Mouse (Mus musculus) small intestine, adult 2 months (tissue): ENCODE measurements around the gene Anapc5.

ENCODE experiments used
- CTCF ChIP-seq: fragments of 200-500 bp; IDR thresholded peaks from 2 replicates; pipeline ENCODE4 v1.5.1; 2012; ENCODE audit warnings: low read depth, mild to moderate bottlenecking, control low read depth, inconsistent platforms, low read length, moderate library complexity, mixed read lengths; ENCODE audit not compliant: insufficient replicate concordance, insufficient read length; ENCODE audit errors: extremely low read depth
- POLR2A ChIP-seq: fragments of 200-500 bp; IDR thresholded peaks from 2 replicates; pipeline ENCODE4 v1.6.1; 2012; ENCODE audit warnings: low read depth, mild to moderate bottlenecking, control low read depth, inconsistent platforms, low read length, moderate library complexity

DNA sequence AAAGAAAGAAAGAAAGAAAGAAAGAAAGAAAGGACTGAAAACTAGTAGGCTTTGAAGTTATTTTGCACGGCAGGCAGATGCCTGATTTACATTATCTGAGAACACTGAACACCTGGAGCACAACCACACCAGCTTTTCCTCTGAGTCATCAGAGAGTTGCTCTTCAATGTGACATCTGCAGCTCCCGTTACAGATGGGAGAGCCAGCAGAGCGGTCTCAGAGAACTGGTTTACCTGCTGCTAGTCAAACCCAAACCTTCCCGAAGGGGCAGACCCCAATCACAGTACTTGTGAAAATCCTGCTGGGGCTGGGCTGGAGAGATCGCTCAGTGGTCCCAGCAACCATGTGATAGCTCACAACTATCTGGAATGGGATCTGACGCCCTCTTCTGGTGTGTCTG lies 3.3 kb upstream of the Anapc5 start:
- TF ChIP-seq CTCF (no peak), POLR2A (no peak)
